Mouse (Mus musculus) spleen, postnatal 10 days (tissue): ENCODE measurements around the gene Mif.
"Not testable (repeated sequence)": the region's sequence is repeated elsewhere in the genome, so short reads cannot be mapped to it uniquely, and the experiment has no call there.

Source experiments
- DNase-seq, 2 experiments: peaks; one replicate each; pipeline ENCODE4 v3.0.0; 2021 to 2022; ENCODE audit warnings: low spot score in 2 of 2

Mif gene

DNA sequence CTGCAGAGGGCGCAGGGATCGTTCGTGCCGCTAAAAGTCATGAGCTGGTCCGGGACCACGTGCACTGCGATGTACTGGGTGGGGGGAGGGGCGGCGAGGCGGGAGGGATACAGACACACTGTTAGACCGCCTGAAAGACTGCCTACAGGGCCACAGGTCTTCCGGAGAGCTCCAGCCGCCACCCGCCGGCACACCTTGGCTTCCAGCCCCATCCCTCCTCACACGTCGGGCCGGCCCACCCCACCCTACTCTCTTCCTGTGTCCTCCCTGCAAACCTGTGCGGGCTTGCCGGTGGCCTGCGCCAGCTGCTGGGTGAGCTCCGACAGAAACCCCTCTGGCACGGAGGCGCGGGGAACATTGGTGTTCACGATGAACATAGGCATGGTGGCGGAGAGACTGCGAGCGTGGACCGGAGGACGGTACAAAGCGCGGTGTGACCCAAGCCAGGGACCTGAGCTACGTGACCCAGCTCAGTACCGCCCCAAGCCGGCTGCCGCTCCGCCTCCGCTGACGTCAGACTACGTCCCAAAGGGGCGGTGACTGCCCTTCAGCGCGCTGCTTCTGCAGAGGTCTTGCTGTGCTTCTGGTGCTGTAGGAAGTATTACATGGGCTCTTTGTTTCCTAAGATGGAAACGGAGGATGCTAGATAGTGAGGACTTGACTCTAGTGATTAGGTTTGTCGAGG is at the start of gene Mif:
Gene Mif (minus strand): TSS at position 455 of the 685 bp plus-strand sequence.
- DNase-seq, result peak; percentile 85 to 91

GRCm38 (mm10) chr10:75906882-75907281 is 46.8 kb upstream of the Mif start:
- no peak for DNase-seq

GRCm38 (mm10) chr10:75904391-75904790 is 44.4 kb upstream of the Mif start:
- no peak for DNase-seq

- DNase-seq, result no peak
Measured at GRCm38 (mm10) chr10:75898846-75899245, 38.8 kb upstream of the Mif start.

GRCm38 (mm10) chr10:75898039-75898564 is 38.1 kb upstream of the Mif start:
- no peak for DNase-seq

DNA sequence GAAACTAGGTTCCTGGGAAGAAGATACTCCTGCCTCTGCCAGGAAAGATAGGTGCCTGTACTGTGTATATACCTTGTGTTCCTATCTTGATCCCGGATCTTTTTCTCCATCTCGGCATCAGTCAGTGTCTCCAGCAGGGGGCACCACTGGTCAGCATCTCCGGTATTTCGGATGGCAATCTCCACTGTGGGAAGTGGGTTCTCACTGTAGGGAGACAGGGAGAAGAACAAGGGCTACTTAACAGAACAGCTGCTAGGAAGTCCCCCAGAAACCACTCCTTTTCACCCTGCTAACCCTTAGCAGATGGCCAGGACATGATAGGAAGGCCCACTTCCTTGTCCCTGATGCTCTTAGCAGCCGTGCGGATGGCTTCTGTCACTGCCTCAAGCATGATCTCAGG is 37.3 kb upstream of the Mif start:
- peak; percentile 37 to 73 for DNase-seq

- no peak for DNase-seq
Measured at GRCm38 (mm10) chr10:75896208-75896607, 36.2 kb upstream of the Mif start.

GRCm38 (mm10) chr10:75895730-75896129 is 35.7 kb upstream of the Mif start:
- no peak for DNase-seq

DNA sequence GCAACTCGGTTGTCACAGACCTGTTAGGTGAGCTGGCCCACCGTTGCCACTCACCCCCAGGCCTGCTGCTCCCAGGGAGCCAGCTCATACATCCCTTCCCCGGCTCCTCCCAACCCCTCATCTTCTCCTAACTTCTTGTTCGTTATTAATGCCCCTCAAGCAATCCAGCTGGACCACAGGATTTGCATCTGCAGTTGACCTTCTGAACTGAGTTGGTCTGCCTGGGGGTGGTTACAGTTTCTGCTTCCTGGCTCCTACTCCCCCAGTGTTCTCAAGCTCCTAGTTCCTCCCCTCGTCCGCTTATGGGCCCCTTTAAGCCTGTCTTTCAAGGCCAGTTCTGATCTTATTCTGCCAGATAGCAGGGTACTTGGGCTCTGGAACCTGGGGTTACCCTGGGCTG is 34.6 kb upstream of the Mif start:
- no peak for DNase-seq

GRCm38 (mm10) chr10:75893089-75893750 is 33.2 kb upstream of the Mif start, which contains the start of gene Derl3:
Gene Derl3, plus strand, starts transcription at chr10:75893413.
- peak; percentile 82 to 94 for DNase-seq

DNA sequence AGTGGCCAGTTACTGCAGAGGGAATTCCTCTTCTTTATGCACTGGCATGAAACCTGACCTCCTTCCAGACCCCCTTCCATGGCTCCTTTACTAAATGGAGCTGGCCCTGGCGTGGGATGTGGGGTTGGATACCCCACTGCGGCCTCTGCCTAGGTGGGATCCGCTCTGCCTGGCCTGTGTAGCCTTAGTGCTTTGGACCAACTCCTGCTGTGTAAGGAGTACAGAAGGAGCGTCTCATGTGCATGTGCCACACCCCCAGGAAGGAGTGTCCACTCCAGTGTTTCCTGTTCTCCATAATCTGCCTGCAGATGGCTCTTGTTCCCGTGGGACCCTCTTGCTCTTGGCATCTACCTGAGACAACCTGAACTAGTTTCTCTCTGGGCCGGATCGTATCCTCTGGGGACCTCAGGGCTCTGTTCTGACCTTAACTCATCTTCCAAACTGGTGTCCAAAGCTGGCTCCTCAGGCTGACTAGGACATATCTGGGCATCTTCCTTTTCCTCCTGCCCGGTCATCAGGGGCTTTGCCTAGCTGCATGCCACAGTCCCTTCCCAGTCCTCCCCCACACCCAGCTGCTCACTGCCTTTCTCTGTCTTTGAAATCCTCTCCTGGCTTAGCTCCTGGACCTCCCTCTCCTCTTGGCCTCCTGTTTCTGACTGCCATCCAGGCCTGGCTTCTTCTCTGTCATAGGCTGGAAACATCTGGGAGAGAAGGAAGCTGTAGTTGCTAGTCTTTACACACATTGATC is 29.5 kb upstream of the Mif start:
- no peak for DNase-seq

DNA sequence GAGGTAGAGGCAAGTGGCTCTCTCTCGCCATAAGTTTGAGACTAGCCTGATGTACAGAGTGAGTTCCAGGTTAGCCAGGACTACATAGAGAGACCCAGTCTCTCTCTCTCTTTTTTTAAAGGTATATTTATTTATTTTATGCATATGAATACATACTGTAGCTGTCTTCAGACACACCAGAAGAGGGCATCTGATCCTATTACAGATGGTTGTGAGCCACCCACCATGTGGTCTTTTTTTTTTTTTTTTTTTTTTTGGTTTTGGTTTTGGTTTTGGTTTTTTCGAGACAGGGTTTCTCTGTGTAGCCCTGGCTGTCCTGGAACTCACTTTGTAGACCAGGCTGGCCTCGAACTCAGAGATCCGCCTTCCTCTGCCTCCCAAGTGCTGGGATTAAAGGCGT is 27.5 kb upstream of the Mif start:
- not testable (repeated sequence) for DNase-seq

DNA sequence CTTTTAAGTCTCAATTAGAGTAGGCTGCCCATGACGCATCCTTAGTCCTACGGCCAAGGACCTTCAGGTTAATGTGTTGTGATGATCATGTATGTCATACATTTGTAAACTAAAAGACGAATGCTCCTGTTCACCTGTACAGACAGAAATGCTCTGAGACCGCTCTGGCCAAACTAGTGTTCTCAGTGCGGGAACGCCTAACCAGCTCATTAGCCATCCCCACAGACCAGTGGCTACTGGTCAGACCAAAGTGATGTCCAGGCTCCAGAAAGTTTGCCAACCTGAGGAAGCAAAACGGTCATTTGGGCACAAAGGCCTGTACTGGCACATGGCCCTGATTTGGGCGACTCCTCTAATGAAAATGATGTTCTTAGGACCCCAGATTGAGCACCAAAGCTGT is 24.7 kb upstream of the Mif start:
- DNase-seq, result no peak

- peak in 1 of 2 experiments; percentile 73 for DNase-seq
Measured at GRCm38 (mm10) chr10:75883232-75883552, 23.2 kb upstream of the Mif start.

DNA sequence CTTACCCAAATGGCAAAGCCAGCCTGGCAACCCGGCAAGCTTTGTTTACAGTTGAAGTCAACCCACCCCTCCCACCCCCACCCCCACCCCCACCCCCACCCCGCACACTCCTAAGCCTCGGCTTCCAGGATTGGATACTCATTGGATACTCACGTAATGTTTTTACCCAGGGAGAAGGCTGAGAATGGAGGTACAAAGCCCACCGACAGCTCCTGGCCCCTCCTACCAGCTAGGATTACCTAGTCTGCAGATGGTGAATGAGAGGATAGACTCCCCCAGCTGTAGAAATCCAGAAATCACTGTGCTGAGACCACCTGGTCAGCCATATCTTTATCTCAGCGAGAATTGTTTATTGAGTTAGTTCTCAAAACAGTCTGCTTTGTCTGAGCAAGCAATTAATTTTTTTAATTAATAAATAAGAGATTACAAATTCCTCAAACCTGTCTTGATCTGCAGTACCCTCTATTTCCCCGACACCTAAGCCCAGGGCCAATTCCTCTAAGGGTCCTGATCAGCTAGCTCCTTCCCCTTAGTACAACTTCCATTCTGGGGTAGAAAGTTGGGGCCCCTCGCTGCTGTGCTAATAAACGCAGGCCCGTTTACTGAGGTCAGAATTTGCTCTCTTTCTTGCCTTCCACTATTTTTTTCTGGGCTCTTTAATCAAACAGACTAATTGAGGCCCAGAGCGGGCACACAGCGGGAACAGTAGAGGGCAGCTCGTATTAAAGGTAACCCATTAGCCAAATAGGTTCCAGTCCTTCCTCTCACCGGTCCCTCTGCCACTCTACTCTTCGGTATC is 22.6 kb upstream of the Mif start:
- DNase-seq, result no peak

DNA sequence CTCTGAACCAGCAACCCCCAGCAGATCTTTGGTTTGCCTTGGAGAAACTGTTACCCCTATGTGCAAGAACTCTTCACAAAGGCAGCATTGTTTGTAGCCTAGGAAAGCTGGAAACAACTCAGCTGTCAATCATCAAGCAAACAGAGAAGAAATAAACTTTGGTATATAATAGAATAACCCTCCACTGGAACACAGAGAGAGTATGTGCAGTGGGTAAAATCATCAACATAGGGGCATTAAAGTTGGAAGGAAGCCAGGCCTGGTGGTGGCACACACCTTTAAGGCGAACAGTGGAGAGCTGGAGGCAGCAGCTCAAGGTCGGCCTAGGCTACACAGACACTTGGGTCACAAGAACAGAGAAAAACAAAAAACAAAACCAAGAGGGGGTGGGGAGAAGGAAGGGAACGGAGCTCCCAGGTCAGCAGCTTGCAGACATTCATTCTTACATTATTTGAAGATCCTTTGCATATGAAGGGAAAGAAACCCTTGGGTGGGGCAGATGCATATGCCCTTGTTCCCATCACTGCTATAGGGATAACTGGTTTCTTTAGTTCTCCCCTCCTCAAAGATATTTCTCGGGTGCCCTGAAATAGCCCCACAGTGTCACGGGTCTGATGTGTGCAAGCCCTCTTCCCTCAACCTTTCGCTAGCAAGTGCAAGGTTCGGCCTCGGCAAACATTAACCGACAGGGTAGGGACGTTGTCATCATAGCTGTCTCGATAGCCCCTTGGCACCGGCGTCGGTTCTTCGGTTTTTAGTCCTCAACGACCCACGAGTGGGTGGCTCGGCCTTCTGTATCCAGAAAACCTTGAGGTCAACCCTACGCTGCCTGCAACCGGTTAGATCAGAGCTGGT is 21.8 kb upstream of the Mif start:
- DNase-seq, result no peak

DNA sequence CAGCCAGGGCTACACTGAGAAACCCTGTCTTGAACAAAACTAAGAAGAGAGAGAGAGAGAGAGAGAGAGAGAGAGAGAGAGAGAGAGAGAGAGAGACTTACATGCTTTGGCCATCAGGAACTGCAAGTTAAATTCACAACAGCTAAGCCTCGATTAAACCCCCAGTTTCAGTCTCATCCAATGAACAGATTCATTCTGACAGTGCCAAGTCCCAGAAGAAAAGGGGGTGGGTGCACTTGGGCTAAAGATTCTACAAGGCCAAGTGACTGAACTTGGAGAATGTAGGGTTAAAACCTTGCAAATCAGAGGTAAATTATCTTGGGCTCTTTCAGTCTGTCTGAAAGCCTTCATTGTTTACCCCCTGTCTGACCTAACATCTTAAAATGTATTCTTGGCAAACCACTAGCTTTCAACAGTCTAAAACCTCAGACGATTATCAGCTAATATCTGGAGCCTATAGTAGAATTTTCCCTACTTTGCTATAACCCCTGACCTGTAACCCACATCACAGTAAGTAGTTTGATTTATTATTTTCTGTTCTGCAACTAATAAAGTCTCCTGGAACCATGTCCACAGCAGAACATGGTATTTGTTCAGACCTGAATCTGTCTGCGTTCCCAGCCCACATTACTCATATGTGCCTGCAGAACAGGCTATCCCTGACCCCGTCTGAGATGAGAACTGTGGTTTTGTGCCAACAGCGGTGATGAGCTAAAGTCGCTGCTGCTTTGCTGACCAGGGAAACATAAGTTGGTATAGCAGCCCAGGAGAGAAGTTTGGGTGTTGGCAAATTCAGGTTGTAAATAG is 20.9 kb upstream of the Mif start:
- DNase-seq, result no peak

DNA sequence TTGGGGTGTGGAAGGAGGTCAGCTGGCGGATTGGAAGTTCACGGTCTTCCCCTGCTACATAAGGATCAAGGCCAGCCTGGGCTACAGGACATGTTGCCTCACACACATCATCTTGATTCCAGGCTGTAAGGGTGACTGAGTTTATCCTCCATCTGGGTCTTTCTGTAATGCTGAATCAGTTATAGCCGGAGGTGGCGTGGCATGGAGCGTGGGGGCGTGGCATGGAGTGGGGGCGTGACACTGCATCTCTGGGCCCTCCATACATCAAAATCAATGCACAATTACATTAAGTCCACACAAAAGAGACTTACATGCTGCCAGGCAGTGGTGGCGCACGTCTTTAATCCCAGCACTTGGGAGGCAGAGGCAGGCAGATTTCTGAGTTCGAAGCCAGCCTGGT is 20.3 kb upstream of the Mif start:
- DNase-seq, result no peak

DNA sequence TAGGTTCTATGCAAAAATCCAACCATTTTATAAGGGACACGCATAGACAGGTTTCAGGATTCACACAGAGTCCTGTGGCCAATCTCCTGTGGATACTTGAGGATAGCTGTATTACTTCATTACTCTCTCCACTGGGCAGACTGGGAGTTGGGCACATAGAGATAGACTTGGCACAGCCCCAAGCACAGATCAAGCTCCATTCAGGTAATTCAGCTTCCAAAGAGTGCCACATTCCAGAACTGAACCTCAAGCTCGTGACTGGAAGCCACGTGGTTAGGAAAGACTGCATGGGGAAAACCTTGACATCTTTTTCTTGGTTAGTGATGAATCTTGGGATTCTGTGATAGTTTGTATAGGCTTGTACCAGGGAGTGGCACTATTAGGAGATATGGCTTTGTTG is 18.8 kb upstream of the Mif start:
- DNase-seq, result no peak

- no peak for DNase-seq
Measured at GRCm38 (mm10) chr10:75873543-75874170, 13.6 kb upstream of the Mif start.
